Mouse (Mus musculus) midbrain, postnatal 0 days (tissue): ENCODE results near the gene Gm42417. TPM values are rescaled to one million over a fixed set of nuclear protein-coding genes. Genes with fewer than 3 reads are reported as not detected.
A peak's percentile ranks its signal among the peaks of the same experiment; 100 is the strongest.

Source experiments
- ATAC-seq: fragments of 200-750 bp; cut with Nextera tagmentation; 2 replicates; pipeline ENCODE4 v1.8.0; 2017; ENCODE audit warnings: moderate number of reproducible peaks, mild to moderate bottlenecking, moderate TSS enrichment, moderate library complexity; ENCODE audit not compliant: low FRiP score
- DNase-seq: peaks from one replicate; pipeline ENCODE4 v3.0.0-alpha.2; 2015; ENCODE audit warnings: low spot score
- H3K27ac ChIP-seq: fragments of 300-500 bp; sonication (generic); 2 replicates; pipeline ENCODE4 v1.5.1; 2014; ENCODE audit warnings: low read depth, mild to moderate bottlenecking, low read length, mixed read lengths
- H3K27me3 ChIP-seq: fragments of 300-500 bp; sonication (generic); 2 replicates; pipeline ENCODE4 v1.6.1; 2014; ENCODE audit warnings: low read length, control low read depth, mixed read lengths; ENCODE audit not compliant: insufficient read depth
- H3K36me3 ChIP-seq: fragments of 300-500 bp; sonication (generic); 2 replicates; pipeline ENCODE4 v1.6.1; 2014; ENCODE audit warnings: low read length, control low read depth, mixed read lengths; ENCODE audit not compliant: insufficient read depth
- H3K4me1 ChIP-seq: fragments of 300-500 bp; sonication (generic); 2 replicates; pipeline ENCODE4 v1.6.1; 2014; ENCODE audit warnings: mild to moderate bottlenecking, control low read depth, antibody characterized with exemption, low read length, mixed read lengths; ENCODE audit not compliant: insufficient read depth
- H3K4me2 ChIP-seq: fragments of 300-500 bp; sonication (generic); 2 replicates; pipeline ENCODE4 v1.6.1; 2014; ENCODE audit warnings: low read depth, mild to moderate bottlenecking, low read length, mixed read lengths; ENCODE audit not compliant: poor library complexity, severe bottlenecking
- H3K4me3 ChIP-seq: fragments of 300-500 bp; sonication (generic); 2 replicates; pipeline ENCODE4 v1.5.1; 2014; ENCODE audit warnings: low read depth, mild to moderate bottlenecking, low read length, moderate library complexity
- H3K9ac ChIP-seq: fragments of 300-500 bp; sonication (generic); replicated peaks from 2 replicates; pipeline ENCODE4 v1.6.1; 2014; ENCODE audit warnings: mild to moderate bottlenecking, low read length, moderate library complexity, mixed read lengths; ENCODE audit not compliant: poor library complexity, severe bottlenecking
- H3K9me3 ChIP-seq: fragments of 300-500 bp; sonication (generic); 2 replicates; pipeline ENCODE4 v1.6.1; 2016; ENCODE audit warnings: low read length, control low read depth
- CTCF ChIP-seq: IDR thresholded peaks from 2 replicates; pipeline ENCODE4 v1.5.1; 2016; ENCODE audit warnings: antibody characterized with exemption, mild to moderate bottlenecking
- WGBS: fragments of 180-500 bp; shearing (Covaris S2); extraction: QIAGEN DNeasy Blood & Tissue Kit; methylation state at CpG from one replicate; pipeline ENCODE4 v1.1.7; 2014; 5-methylcytosine and 5-hydroxymethylcytosine counted together
- polyA plus RNA-seq: library from polyadenylated mRNA; unstranded; fragments of >200 nt; fragmentation: Nextera tagmentation; extraction: Ambion mirVana; gene quantifications from 2 replicates; pipeline ENCODE4 v1.2.1, GENCODE M21; 2015
- total RNA-seq: library from RNA; depleted of rRNA; stranded (reverse); fragments of >200 nt; gene quantifications from 2 replicates; pipeline ENCODE4 v1.2.3, GENCODE M21; 2014

Gm42417 gene
- total and polyA plus RNA-seq, 2 experiments from 2014 or later: 0.42 TPM; not detected in 1

GRCm38 (mm10) chr1:36526903-36527302 lies 12.3 kb downstream of the Gm42417 start:
- Histone ChIP-seq H3K4me3 (no peak overlapping the region), H3K4me2 (no peak overlapping the region), H3K27me3 (no peaks in the 10 kb centered on the region), H3K27ac (no peak overlapping the region), H3K4me1 (no peaks in the 10 kb centered on the region), H3K9ac (no peak overlapping the region), H3K9me3 (no peaks in the 10 kb centered on the region), H3K36me3 (peaks cover 36% of the 10 kb centered on the region)
- ATAC-seq (no peak), DNase-seq (no peak)
- no peak for TF ChIP-seq CTCF
- 90% methylated on average over 10 of the region's 10 CpGs for WGBS

- no peaks in the 10 kb centered on the region for H3K9me3 ChIP-seq
- H3K4me1 ChIP-seq: no peaks in the 10 kb centered on the region
- H3K4me2 ChIP-seq: no peak overlapping the region
- H3K36me3 ChIP-seq: peaks cover 48% of the 10 kb centered on the region
- ATAC-seq: no peak
- WGBS: 92% methylated on average over 12 of the region's 12 CpGs
- no peaks in the 10 kb centered on the region for H3K27me3 ChIP-seq
- TF ChIP-seq CTCF: no peak
- DNase-seq: no peak
- H3K9ac ChIP-seq: no peak overlapping the region
- no peak overlapping the region for H3K27ac ChIP-seq
- H3K4me3 ChIP-seq: no peak overlapping the region
Measured at GRCm38 (mm10) chr1:36525774-36526173, 13.5 kb downstream of the Gm42417 start.

GRCm38 (mm10) chr1:36524058-36524457 lies 15.2 kb downstream of the Gm42417 start:
- peaks cover 56% of the 10 kb centered on the region for H3K36me3 ChIP-seq

GRCm38 (mm10) chr1:36523332-36524013 lies 15.8 kb downstream of the Gm42417 start:
- 49% methylated on average over 9 of the region's 9 CpGs for WGBS
- no peaks in the 10 kb centered on the region for H3K27me3 ChIP-seq
- H3K4me2 ChIP-seq: no peak overlapping the region
- peaks cover 56% of the 10 kb centered on the region for H3K36me3 ChIP-seq
- no peak overlapping the region for H3K27ac ChIP-seq
- ATAC-seq: no peak
- H3K9me3 ChIP-seq: no peaks in the 10 kb centered on the region
- TF ChIP-seq CTCF: no peak
- H3K4me3 ChIP-seq: no peak overlapping the region
- peak; percentile 86 for DNase-seq
- no peaks in the 10 kb centered on the region for H3K4me1 ChIP-seq
- no peak overlapping the region for H3K9ac ChIP-seq

More at GRCm38 (mm10) chr1:36524058-36524457, 15.2 kb downstream of the Gm42417 start:
- TF ChIP-seq CTCF: no peak
- Histone ChIP-seq H3K4me1 (no peaks in the 10 kb centered on the region), H3K27ac (no peak overlapping the region), H3K9ac (no peak overlapping the region), H3K9me3 (no peaks in the 10 kb centered on the region), H3K4me2 (no peak overlapping the region), H3K27me3 (no peaks in the 10 kb centered on the region), H3K4me3 (no peak overlapping the region)
- DNase-seq (no peak), ATAC-seq (no peak)
- 86% methylated on average over 5 of the region's 5 CpGs for WGBS

- ATAC-seq: no peak
Measured at GRCm38 (mm10) chr1:36522210-36522609, 17.0 kb downstream of the Gm42417 start.

GRCm38 (mm10) chr1:36519626-36520025 lies 19.6 kb downstream of the Gm42417 start:
- ATAC-seq (no peak), DNase-seq (no peak)
- WGBS: 88% methylated on average over 11 of the region's 11 CpGs
- H3K4me2 ChIP-seq: no peak overlapping the region
- no peaks in the 10 kb centered on the region for H3K9me3 ChIP-seq
- H3K27me3 ChIP-seq: no peaks in the 10 kb centered on the region
- no peak overlapping the region for H3K4me3 ChIP-seq
- peaks cover 8% of the 10 kb centered on the region for H3K4me1 ChIP-seq
- H3K9ac ChIP-seq: no peak overlapping the region
- H3K27ac ChIP-seq: no peak overlapping the region
- H3K36me3 ChIP-seq: peaks cover 42% of the 10 kb centered on the region
- no peak for TF ChIP-seq CTCF

More at GRCm38 (mm10) chr1:36522210-36522609, 17.0 kb downstream of the Gm42417 start:
- WGBS: 90% methylated on average over 7 of the region's 7 CpGs
- Histone ChIP-seq H3K36me3 (peaks cover 59% of the 10 kb centered on the region), H3K27me3 (no peaks in the 10 kb centered on the region), H3K4me1 (no peaks in the 10 kb centered on the region), H3K4me2 (no peak overlapping the region), H3K4me3 (no peak overlapping the region), H3K27ac (no peak overlapping the region), H3K9ac (no peak overlapping the region), H3K9me3 (no peaks in the 10 kb centered on the region)
- no peak for DNase-seq
- no peak for TF ChIP-seq CTCF
